Comparison of ENCODE assay signal across 21 mouse cellular contexts in the genomic region with DNA sequence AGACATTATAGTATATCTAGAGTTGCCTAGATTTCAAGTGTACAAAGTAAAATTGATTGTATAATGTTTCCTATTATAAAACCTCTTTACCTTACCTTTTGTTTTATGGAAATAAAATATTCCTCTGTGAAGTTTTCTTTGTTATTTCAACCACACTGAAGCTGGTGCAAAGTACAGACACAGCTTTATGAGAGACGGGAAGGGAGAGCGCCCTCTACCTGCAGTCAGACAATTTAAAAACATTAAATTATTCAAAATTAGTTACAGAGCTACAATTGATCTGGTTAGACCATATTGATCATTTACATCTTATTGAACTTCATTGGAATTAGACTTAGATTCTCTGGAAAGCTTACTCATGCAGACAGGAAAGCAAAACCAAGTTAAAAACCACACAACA. TPM values are rescaled to one million over a fixed set of nuclear protein-coding genes. Genes with fewer than 3 reads are reported as not detected.
DNase-seq lines count a peak whose midpoint lies in the region; TF ChIP-seq lines count a peak whose summit lies in the region.
"Had no signal": no experiment of that assay in that cellular context is flagged by ENCODE, and none has a peak within 500 bp of the region (broad histone marks: within the 10 kb centered on the region; RNA-seq: fewer than 3 reads in every experiment).

No protein-coding gene starts in this region.

- no peaks in the 10 kb centered on the region for H3K9me3 ChIP-seq in E14TG2a.4 (ENCODE audit: low read length)
- H3K9me3 ChIP-seq: embryonic facial prominence, embryonic 12.5 days; forebrain, embryonic 13.5 days; limb, embryonic 15.5 days; midbrain, embryonic 12.5 days; neural tube, embryonic 15.5 days had no signal

- H3K4me3 ChIP-seq in left cerebral cortex, adult 2 months = no peak overlapping the region
- no peak overlapping the region for H3K4me3 ChIP-seq in E14TG2a.4 (replicated peaks; ENCODE audit: low read length)
- H3K4me3 ChIP-seq: embryonic facial prominence, embryonic 12.5 days; erythroblast, embryonic 14.5 days; forebrain, embryonic 13.5 days; limb, embryonic 15.5 days; midbrain, embryonic 12.5 days; neural tube, embryonic 15.5 days had no signal

- no peaks in the 10 kb centered on the region for H3K4me1 ChIP-seq in E14TG2a.4 (replicated peaks; ENCODE audit: low read depth, low read length)
- H3K4me1 ChIP-seq: embryonic facial prominence, embryonic 12.5 days; forebrain, embryonic 13.5 days; limb, embryonic 15.5 days; midbrain, embryonic 12.5 days; neural tube, embryonic 15.5 days had no signal

- intact Hi-C loops in left cerebral cortex, adult 2 months (cut with DNase I) = no loop called here
- intact Hi-C loops in left cerebral cortex, postnatal 36 days (cut with DNase I) = no loop called here
- intact Hi-C loops in left cerebral cortex, postnatal 4 days (cut with DNase I) = no loop called here

- no peaks in the 10 kb centered on the region for H3K36me3 ChIP-seq in E14TG2a.4 (ENCODE audit: insufficient read depth, low read length)
- H3K36me3 ChIP-seq: embryonic facial prominence, embryonic 12.5 days; limb, embryonic 15.5 days; midbrain, embryonic 12.5 days; neural tube, embryonic 15.5 days had no signal

- peak; percentile 20; the same call in 1 of the 2 replicates for TF ChIP-seq CTCF in left cerebral cortex, adult 2 months (IDR thresholded peaks at IDR 0.05)
- TF ChIP-seq CTCF in E14TG2a.4 (conservative IDR thresholded peaks at IDR 0.05; ENCODE audit: low read length) = peak; percentile 76

- no peak for DNase-seq in left cerebral cortex, adult 2 months (ENCODE audit: extremely low spot score in 1 of 2, low spot score in 2 of 2)
- no peak for DNase-seq in left cerebral cortex, postnatal 36 days (ENCODE audit: low spot score in 2 of 2)
- DNase-seq in thymus, postnatal 14 days = peak; percentile 46
- no peak for DNase-seq in thymus, adult 18-20 months
- peak; percentile 67 for DNase-seq in naive thymus-derived CD4-positive, alpha-beta T cell, adult 2 months (ENCODE audit: low read depth)
- no peak for DNase-seq in testis, postnatal 14 days (ENCODE audit: low spot score)
- no peak for DNase-seq in left cerebral cortex, postnatal 4 days
- DNase-seq: cerebellum, adult 9-11 months; gastrocnemius, postnatal 25 days; lung, adult 2 months had no signal

- no peaks in the 10 kb centered on the region for H3K27me3 ChIP-seq in E14TG2a.4 (ENCODE audit: insufficient read depth, low read length)
- H3K27me3 ChIP-seq: embryonic facial prominence, embryonic 12.5 days; forebrain, embryonic 13.5 days; limb, embryonic 15.5 days; midbrain, embryonic 12.5 days; neural tube, embryonic 15.5 days had no signal

- H3K27ac ChIP-seq in left cerebral cortex, adult 2 months = no peak overlapping the region
- H3K27ac ChIP-seq: embryonic facial prominence, embryonic 12.5 days; forebrain, embryonic 13.5 days; limb, embryonic 15.5 days; midbrain, embryonic 12.5 days; neural tube, embryonic 15.5 days had no signal

RNA-seq across cellular contexts. Expression of gene Trat1, which starts 5.4 kb away (rescaled TPM):
- under 1 TPM in 1 of 2 experiments, not detected in 1; 0.19 TPM for total RNA-seq in left cerebral cortex, adult 2 months (2021)
- under 1 TPM; 0.18 to 0.20 TPM for total RNA-seq in left cerebral cortex, postnatal 36 days (2021)
- under 1 TPM; 0.08 to 0.44 TPM for total RNA-seq in left cerebral cortex, postnatal 4 days (2021)
- total RNA-seq: adrenal gland, adult 18-20 months; gastrocnemius, postnatal 25 days had no signal

RNA-seq across cellular contexts. Expression of gene Retnlb, which starts 39.4 kb away (rescaled TPM):
- not detected for total RNA-seq in left cerebral cortex, adult 2 months (2021)
- total RNA-seq in left cerebral cortex, postnatal 36 days (2021) = not detected
- not detected for total RNA-seq in left cerebral cortex, postnatal 4 days (2021)
- total RNA-seq: adrenal gland, adult 18-20 months; gastrocnemius, postnatal 25 days; hematopoietic stem cell, adult 5-6 weeks; layer of hippocampus, postnatal 25 days; left cerebral cortex, postnatal 14 days had no signal

Comparison
In these comparisons a context has a peak if more than half of its experiments do, and no peak if none do; other contexts are left out.
1. DNase-seq: peak in thymus, postnatal 14 days (single experiment) and naive thymus-derived CD4-positive, alpha-beta T cell, adult 2 months (single experiment); none in left cerebral cortex, adult 2 months (0 of 2), left cerebral cortex, postnatal 36 days (0 of 2), thymus, adult 18-20 months (0 of 2), testis, postnatal 14 days (single experiment) and left cerebral cortex, postnatal 4 days (single experiment).